Mouse (Mus musculus): Measurements from ENCODE around the gene Tysnd1. TPM values are rescaled to one million over a fixed set of nuclear protein-coding genes. Genes with fewer than 3 reads are reported as not detected.

Gene Tysnd1
- polyA plus RNA-seq, 1 experiment from 2014 or later = 28.9 TPM

DNA sequence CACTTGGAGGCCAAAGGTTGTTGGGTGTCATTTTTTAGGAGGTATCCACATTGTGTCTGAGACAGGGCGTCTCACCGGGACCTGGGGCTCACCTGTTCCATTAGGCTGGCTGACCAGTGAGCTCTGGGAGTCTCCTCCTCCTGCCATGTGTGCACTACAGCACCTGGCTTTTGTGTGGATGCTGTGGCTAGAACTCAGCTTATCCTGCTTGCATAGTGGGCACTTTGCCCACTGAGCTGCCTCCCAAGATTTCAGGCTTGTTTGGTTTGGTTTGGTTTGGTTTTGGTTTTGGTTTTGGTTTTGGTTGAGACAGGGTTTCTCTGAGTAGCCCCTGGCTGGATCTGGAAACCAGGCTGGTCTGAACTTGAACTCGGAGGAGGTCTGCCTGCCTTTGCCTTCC is 26.9 kb downstream of the Tysnd1 start:
- Histone ChIP-seq H3K4me1 (no peaks in the 10 kb centered on the region), H3K9me3 (no peaks in the 10 kb centered on the region), H3K36me3 (replicated peaks) (no peaks in the 10 kb centered on the region), H3K9ac (no peak overlapping the region), H3K27ac (no peak overlapping the region), H3K27me3 (0 out of 2 replicates have a peak, but pooled peaks cover 4% of the 10 kb centered on the region), H3K4me2 (no peak overlapping the region), H3K4me3 (replicated peaks) (no peak overlapping the region)
- 85% methylated on average over 3 of the region's 3 CpGs for WGBS
- ATAC-seq (ENCODE audit: low FRiP score) = no peak

DNA sequence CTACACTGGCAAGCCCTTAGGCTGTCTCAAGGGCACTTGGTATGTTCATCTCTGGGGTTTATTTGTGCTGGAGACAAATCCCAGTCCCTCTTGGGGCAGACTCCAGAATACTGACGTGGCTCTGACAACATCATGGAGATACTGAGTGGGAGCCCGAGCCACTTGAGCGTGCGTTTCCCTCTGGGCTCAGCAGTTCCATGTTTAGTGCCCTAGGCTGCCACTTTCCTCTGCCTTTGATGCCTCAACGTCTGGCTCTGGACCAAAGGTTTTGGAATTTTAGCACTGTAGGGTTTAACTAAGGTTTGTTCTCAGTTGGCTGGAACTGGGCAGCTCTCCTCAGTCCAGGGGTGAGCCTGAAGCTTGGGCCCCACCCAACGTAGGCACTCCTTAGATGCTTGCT is 28.0 kb downstream of the Tysnd1 start:
- WGBS = 76% methylated on average over 6 of the region's 6 CpGs
- Histone ChIP-seq H3K9ac (no peak overlapping the region), H3K27me3 (0 out of 2 replicates have a peak, but pooled peaks cover 4% of the 10 kb centered on the region), H3K9me3 (no peaks in the 10 kb centered on the region), H3K27ac (no peak overlapping the region), H3K4me1 (no peaks in the 10 kb centered on the region), H3K4me2 (no peak overlapping the region), H3K4me3 (replicated peaks) (no peak overlapping the region), H3K36me3 (replicated peaks) (no peaks in the 10 kb centered on the region)
- ATAC-seq (ENCODE audit: low FRiP score) = no peak

DNA sequence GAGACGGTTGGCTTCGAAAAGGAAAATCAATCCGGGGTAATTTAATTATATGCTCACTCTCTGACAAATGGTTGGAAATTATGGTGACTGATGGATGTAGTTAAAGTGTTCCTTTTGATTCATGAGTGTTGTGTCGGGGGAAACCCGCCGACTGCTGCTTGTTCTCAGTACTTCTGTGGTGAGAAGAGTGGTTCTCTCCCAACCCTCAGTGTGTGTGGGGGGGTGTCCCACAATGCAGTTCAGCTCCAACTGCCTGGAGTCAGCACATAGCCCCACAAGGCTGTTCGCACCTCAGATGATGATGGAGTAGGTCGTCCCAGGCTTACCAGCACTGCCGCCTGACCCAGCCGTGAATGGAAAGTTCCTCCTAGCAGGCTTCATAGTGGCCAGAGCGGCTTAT is 33.9 kb downstream of the Tysnd1 start:
- no peaks in the 10 kb centered on the region for H3K4me1 ChIP-seq
- 85% methylated on average over 11 of the region's 11 CpGs for WGBS
- no peak overlapping the region for H3K27ac ChIP-seq
- H3K27me3 ChIP-seq = no peaks in the 10 kb centered on the region; the same call in 1 of the 2 replicates
- H3K9ac ChIP-seq = no peak overlapping the region
- H3K9me3 ChIP-seq = no peaks in the 10 kb centered on the region
- no peak overlapping the region for H3K4me2 ChIP-seq
- no peak for ATAC-seq (ENCODE audit: low FRiP score)
- no peaks in the 10 kb centered on the region; the same call in 1 of the 2 replicates for H3K36me3 ChIP-seq (replicated peaks)
- H3K4me3 ChIP-seq (replicated peaks) = no peak overlapping the region

DNA sequence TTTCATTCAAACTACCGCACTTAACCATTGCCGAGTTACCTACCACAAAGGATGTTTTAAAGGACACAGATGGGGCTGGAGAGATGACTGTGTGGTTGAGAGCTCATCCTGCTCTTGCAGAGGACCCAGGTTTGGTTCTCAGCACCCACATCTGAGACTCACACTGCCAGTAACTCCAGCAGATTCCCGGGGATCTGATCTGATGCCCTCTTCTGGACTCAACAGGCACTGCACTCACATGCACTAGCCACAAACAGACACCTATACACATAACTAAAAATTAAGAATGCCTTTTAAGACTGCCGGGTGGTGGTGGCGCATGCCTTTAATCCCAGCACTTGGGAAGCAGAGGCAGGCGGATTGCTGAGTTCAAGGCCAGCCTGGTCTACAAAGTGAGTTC is 34.9 kb downstream of the Tysnd1 start:
- no peaks in the 10 kb centered on the region; the same call in 1 of the 2 replicates for H3K36me3 ChIP-seq (replicated peaks)
- no peaks in the 10 kb centered on the region for H3K4me1 ChIP-seq
- H3K27ac ChIP-seq = no peak overlapping the region
- H3K9ac ChIP-seq = no peak overlapping the region
- no peak overlapping the region for H3K4me2 ChIP-seq
- no peak for ATAC-seq (ENCODE audit: low FRiP score)
- H3K27me3 ChIP-seq = no peaks in the 10 kb centered on the region; the same call in 1 of the 2 replicates
- H3K4me3 ChIP-seq (replicated peaks) = no peak overlapping the region
- 91% methylated on average over 6 of the region's 6 CpGs for WGBS
- no peaks in the 10 kb centered on the region for H3K9me3 ChIP-seq

DNA sequence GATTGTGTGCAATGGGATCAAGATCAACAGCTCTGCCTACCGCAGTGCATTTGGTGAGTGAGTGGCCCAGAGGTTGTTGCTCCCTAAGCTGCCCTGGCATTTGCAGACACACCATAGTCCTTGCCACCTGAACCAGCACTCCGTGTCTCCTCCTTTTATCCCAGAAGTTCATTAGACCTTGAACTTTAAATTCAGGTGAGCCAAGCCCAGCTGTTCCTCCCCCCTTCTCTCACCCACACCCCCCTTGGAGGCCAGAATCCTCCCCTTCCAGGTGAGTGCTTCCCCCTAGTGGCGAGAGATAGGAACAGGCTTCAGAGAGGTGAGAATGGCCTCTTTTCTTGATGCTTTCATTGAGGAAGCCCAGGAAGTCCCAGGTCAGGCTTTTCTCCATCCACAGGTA is 39.1 kb downstream of the Tysnd1 start:
- Histone ChIP-seq H3K9me3 (no peaks in the 10 kb centered on the region), H3K9ac (no peak overlapping the region), H3K4me1 (no peaks in the 10 kb centered on the region), H3K4me3 (replicated peaks) (no peak overlapping the region), H3K27ac (no peak overlapping the region), H3K36me3 (replicated peaks) (peaks cover 24% of the 10 kb centered on the region), H3K27me3 (no peaks in the 10 kb centered on the region; the same call in 1 of the 2 replicates), H3K4me2 (no peak overlapping the region)
- ATAC-seq (ENCODE audit: low FRiP score) = no peak
- 38% methylated on average over 3 of the region's 3 CpGs for WGBS

DNA sequence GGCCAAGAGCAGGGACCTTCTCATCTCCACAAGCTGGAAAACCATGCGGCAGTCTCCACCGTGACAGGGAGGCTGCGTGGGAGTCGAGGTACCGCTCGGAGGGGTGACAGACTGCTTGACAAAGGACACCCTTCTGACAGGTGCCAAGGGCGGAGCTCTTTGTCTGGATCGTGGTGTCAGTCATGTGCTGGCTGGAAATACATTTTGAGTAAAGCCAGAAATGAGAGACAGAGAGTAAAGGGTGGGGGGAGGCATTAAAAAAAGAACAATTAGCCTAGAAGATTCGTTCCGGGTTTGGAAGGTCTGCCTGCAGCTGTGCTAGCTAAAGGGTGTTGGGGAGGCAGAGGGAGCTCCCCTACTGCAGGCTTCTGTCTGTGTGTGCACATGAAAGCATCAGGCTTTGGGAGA is 41.4 kb downstream of the Tysnd1 start:
- no peaks in the 10 kb centered on the region for H3K4me1 ChIP-seq
- H3K36me3 ChIP-seq (replicated peaks) = peaks cover 46% of the 10 kb centered on the region
- H3K27me3 ChIP-seq = no peaks in the 10 kb centered on the region; the same call in 1 of the 2 replicates
- no peak for ATAC-seq (ENCODE audit: low FRiP score)
- H3K4me3 ChIP-seq (replicated peaks) = no peak overlapping the region
- no peaks in the 10 kb centered on the region for H3K9me3 ChIP-seq
- WGBS = 81% methylated on average over 10 of the region's 10 CpGs
- no peak overlapping the region for H3K9ac ChIP-seq
- peak overlapping the region; percentile 32 for H3K27ac ChIP-seq
- no peak overlapping the region for H3K4me2 ChIP-seq

DNA sequence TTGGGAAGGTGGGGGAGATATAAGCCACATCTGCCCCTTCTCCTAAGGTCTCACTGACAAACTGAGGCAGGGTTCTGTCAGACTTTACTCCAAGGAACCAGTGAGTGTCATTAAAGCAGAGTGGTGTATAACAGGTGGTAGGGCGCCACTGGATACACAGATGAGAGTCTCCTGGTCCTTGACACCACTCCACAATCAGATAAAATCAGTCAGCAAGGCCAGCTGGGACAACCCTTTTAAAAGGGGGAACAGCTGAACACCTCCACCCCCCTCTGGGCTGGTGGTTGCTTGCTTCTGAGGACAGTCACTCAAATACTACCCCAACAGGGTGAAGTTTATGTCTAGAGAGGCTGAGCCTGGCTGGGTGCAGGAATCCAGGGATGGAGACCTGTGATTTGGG is 42.2 kb downstream of the Tysnd1 start:
- 92% methylated on average over 1 of the region's 1 CpGs for WGBS
- Histone ChIP-seq H3K9me3 (no peaks in the 10 kb centered on the region), H3K9ac (no peak overlapping the region), H3K4me2 (no peak overlapping the region), H3K36me3 (replicated peaks) (peaks cover 55% of the 10 kb centered on the region), H3K4me1 (no peaks in the 10 kb centered on the region), H3K27ac (no peak overlapping the region), H3K27me3 (no peaks in the 10 kb centered on the region), H3K4me3 (replicated peaks) (no peak overlapping the region)
- ATAC-seq (ENCODE audit: low FRiP score) = no peak

DNA sequence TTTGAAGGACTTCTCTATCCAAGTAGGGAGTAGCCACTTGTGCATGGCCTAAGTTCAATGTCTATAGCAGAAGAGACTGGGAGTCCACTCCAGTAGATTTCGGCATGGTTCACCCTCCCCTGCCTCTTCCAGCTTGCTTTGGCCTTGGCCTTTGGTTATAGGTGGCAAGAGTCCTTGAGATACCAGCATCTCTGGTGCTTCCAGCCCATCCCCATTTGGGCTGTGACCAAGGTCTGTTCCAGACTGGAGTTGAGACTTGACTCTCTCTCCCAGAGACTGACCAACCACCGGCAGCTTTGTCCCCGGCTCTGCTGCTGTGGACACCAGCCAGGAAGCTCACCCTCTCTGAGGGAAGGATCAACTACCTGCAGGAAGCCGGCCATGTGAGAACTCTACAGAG is 42.8 kb downstream of the Tysnd1 start:
- 95% methylated on average over 4 of the region's 4 CpGs for WGBS
- no peak overlapping the region for H3K4me3 ChIP-seq (replicated peaks)
- no peaks in the 10 kb centered on the region for H3K9me3 ChIP-seq
- no peak overlapping the region for H3K27ac ChIP-seq
- no peaks in the 10 kb centered on the region for H3K4me1 ChIP-seq
- H3K36me3 ChIP-seq (replicated peaks) = peaks cover 61% of the 10 kb centered on the region
- H3K4me2 ChIP-seq = no peak overlapping the region
- ATAC-seq (ENCODE audit: low FRiP score) = no peak
- H3K27me3 ChIP-seq = no peaks in the 10 kb centered on the region
- no peak overlapping the region for H3K9ac ChIP-seq

DNA sequence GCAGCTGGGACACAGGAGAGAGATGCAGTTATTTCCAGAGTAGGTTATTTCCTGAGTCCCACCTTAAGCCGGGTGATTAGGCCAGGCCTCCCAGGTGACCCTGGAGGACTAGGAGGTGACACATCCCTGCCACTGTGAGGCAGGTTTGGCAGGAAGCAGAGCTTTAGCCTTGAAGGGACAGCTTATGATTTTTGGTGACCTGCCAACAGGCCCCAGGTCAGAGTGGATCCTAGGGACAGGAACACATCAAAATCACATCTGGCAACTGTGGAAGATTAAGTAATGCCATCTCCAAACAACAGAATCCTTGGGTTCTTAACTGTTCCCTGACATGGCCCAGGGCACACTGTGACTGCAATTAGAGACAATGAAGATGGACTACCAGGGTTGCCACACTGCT is 46.0 kb downstream of the Tysnd1 start:
- no peak overlapping the region for H3K4me2 ChIP-seq
- WGBS = 96% methylated on average over 1 of the region's 1 CpGs
- no peaks in the 10 kb centered on the region for H3K27me3 ChIP-seq
- ATAC-seq (ENCODE audit: low FRiP score) = no peak
- H3K9ac ChIP-seq = no peak overlapping the region
- H3K4me1 ChIP-seq = no peaks in the 10 kb centered on the region
- H3K36me3 ChIP-seq (replicated peaks) = peaks cover 92% of the 10 kb centered on the region
- no peak overlapping the region for H3K4me3 ChIP-seq (replicated peaks)
- no peak overlapping the region for H3K27ac ChIP-seq
- H3K9me3 ChIP-seq = no peaks in the 10 kb centered on the region

DNA sequence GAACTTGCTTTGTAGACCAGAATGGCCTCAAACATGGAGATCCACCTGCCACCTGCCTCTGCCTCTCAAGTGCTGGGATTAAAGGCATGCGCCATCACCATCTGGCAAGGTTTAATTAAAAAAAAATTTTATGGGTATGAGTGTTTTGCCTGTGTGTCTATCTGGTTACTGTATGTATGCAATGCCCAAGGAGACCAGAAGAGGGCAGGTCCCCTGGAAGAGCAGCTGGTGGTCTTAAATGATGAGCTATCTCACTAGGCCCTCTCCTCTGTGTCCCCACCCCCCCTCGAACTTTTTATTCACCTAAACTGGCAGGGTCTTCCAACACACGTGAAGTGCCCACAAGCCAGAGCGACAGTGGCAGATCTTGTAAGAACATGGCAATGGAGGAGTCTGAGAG is 46.6 kb downstream of the Tysnd1 start:
- H3K9ac ChIP-seq = no peak overlapping the region
- peaks cover 98% of the 10 kb centered on the region for H3K36me3 ChIP-seq (replicated peaks)
- no peak for ATAC-seq (ENCODE audit: low FRiP score)
- H3K27ac ChIP-seq = no peak overlapping the region
- no peaks in the 10 kb centered on the region for H3K9me3 ChIP-seq
- no peaks in the 10 kb centered on the region for H3K27me3 ChIP-seq
- H3K4me2 ChIP-seq = no peak overlapping the region
- H3K4me3 ChIP-seq (replicated peaks) = no peak overlapping the region
- whole genome bisulfite sequencing = 95% methylated on average over 4 of the region's 4 CpGs
- H3K4me1 ChIP-seq = no peaks in the 10 kb centered on the region

DNA sequence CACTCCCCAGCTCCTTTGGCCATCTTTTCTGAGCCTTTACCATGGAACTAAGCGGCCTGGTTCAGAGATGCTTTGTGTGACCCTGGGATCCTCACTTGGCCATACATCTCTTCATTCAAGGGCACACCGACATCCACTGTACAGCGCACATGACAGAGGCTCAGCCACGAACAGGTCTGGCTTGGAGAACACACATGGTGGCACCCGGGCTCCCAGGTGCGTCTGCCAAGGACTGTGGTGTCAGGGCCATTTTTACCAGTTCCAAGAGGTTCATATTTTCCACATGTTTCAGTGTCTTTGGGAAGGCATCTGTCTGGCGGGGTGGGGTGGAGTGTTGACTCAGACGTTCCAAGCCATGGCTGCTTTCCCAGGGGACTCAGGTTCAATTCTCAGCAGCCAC is 47.0 kb downstream of the Tysnd1 start:
- 98% methylated on average over 8 of the region's 8 CpGs for WGBS

DNA sequence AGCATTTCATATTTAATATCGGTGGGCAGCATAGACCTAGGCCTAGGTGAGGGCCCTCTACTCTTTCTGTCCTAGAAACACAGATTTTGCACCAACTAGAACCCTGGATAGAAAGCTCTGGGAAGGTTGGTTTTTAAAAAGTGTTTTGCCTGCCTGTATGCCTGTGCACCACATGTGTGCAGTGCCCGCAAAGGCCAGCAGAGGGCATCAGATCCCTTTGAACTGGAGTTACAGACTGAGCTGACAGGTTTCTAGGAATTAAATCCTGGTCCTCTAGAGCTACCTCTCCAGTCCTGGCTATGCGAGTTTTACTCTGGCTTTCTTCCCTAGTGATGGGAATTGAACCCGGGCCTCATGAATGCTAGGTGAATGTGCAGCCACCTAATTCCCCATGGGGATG is 49.8 kb downstream of the Tysnd1 start:
- no peak overlapping the region for H3K27ac ChIP-seq
- no peaks in the 10 kb centered on the region for H3K4me1 ChIP-seq
- H3K9ac ChIP-seq = no peak overlapping the region
- no peak overlapping the region for H3K4me2 ChIP-seq
- H3K4me3 ChIP-seq (replicated peaks) = no peak overlapping the region
- no peaks in the 10 kb centered on the region for H3K9me3 ChIP-seq
- H3K36me3 ChIP-seq (replicated peaks) = peaks cover 96% of the 10 kb centered on the region
- H3K27me3 ChIP-seq = no peaks in the 10 kb centered on the region
- ATAC-seq (ENCODE audit: low FRiP score) = no peak
- WGBS = 94% methylated on average over 4 of the region's 4 CpGs

More for the DNA sequence above, 47.0 kb downstream of the Tysnd1 start:
- H3K9ac ChIP-seq = no peak overlapping the region
- H3K4me2 ChIP-seq = no peak overlapping the region
- no peaks in the 10 kb centered on the region for H3K4me1 ChIP-seq
- H3K36me3 ChIP-seq (replicated peaks) = peaks cover 99% of the 10 kb centered on the region
- H3K27me3 ChIP-seq = no peaks in the 10 kb centered on the region
- no peak for ATAC-seq (ENCODE audit: low FRiP score)
- H3K9me3 ChIP-seq = no peaks in the 10 kb centered on the region
- no peak overlapping the region for H3K4me3 ChIP-seq (replicated peaks)
- no peak overlapping the region for H3K27ac ChIP-seq

DNA sequence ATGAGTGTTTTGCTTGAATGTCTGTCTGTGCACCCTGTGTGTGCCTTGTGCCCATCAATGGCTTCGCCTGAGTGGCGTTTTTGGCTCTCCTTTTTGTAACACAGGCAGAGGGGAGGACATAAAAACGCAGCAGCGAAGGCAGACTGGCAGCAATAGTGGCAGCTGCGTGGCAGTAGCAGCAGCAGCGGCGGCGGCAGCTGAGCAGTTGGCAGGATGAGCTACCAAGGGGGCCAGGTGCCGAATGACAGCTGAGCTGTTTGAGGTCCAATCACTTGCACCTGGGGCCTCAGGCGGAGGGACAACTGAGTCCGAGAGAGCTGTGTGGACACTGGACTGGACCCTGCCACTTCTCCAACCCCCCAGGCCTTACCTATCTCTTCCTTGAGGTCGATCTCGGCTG is 52.0 kb downstream of the Tysnd1 start:
- Histone ChIP-seq H3K27ac (no peak overlapping the region), H3K27me3 (no peaks in the 10 kb centered on the region), H3K9me3 (no peaks in the 10 kb centered on the region), H3K36me3 (replicated peaks) (peaks cover 96% of the 10 kb centered on the region), H3K4me1 (no peaks in the 10 kb centered on the region), H3K4me2 (no peak overlapping the region), H3K4me3 (replicated peaks) (no peak overlapping the region), H3K9ac (no peak overlapping the region)
- no peak for ATAC-seq (ENCODE audit: low FRiP score)
- WGBS = 95% methylated on average over 13 of the region's 13 CpGs

Data from forebrain, embryonic 12.5 days (tissue).